Mouse (Mus musculus) left cerebral cortex, postnatal 14 days (tissue): Measurements from ENCODE around the gene Rnf111. TPM values are rescaled to one million over a fixed set of nuclear protein-coding genes. Genes with fewer than 3 reads are reported as not detected.
A peak's percentile ranks its signal among the peaks of the same experiment; 100 is the strongest.

ENCODE experiments used
- DNase-seq, 2 experiments: peaks; one replicate each; pipeline ENCODE4 v3.0.0; 2021 to 2022; ENCODE audit warnings: low spot score in 2 of 2, mixed read lengths in 1 of 2
- intact Hi-C: fragments of 180-260 bp; cut with DNase I; formaldehyde crosslinking; loops from one replicate; pipeline ENCODE4 v1.15.1; 2025
- total RNA-seq, 2 experiments: library from RNA; stranded (reverse); gene quantifications; 2 replicates each; pipeline ENCODE4 v1.2.3; 2021

Rnf111 gene
- total RNA-seq, 2 experiments from 2014 or later: 39.7 to 40.3 TPM

- DNase-seq: no peak
- intact Hi-C loops: loop anchor here (10.0 kb wide), 1 partner anchor 664 kb away; no protein-coding TSS in a partner anchor
These were observed 92.9 kb downstream of the Rnf111 start for GRCm38 (mm10) chr9:70410668-70411067.

GRCm38 (mm10) chr9:70409743-70410142 lies 93.8 kb downstream of the Rnf111 start:
- intact Hi-C loops: loop anchor here (10.0 kb wide), 1 partner anchor 665 kb away; no protein-coding TSS in a partner anchor

GRCm38 (mm10) chr9:70408791-70409190 lies 94.7 kb downstream of the Rnf111 start:
- intact Hi-C loops: no loop called here
- DNase-seq: peak in 1 of 2 experiments; percentile 40

More at GRCm38 (mm10) chr9:70409743-70410142, 93.8 kb downstream of the Rnf111 start:
- no peak for DNase-seq

- intact Hi-C loops: no loop called here
- no peak for DNase-seq
These were observed 96.9 kb downstream of the Rnf111 start for GRCm38 (mm10) chr9:70406596-70406995.

- intact Hi-C loops: no loop called here
- DNase-seq: peak; percentile 64 to 77
These were observed 101.5 kb downstream of the Rnf111 start for GRCm38 (mm10) chr9:70401937-70402539.

- DNase-seq: no peak
These were observed 107.4 kb downstream of the Rnf111 start for GRCm38 (mm10) chr9:70396083-70396482.

GRCm38 (mm10) chr9:70395617-70396016 lies 107.9 kb downstream of the Rnf111 start:
- no peak for DNase-seq
- intact Hi-C loops: no loop called here

More at GRCm38 (mm10) chr9:70396083-70396482, 107.4 kb downstream of the Rnf111 start:
- intact Hi-C loops: no loop called here

GRCm38 (mm10) chr9:70392563-70392907 lies 111.0 kb downstream of the Rnf111 start:
- intact Hi-C loops: loop anchor here (2.0 kb wide), 1 partner anchor 284 kb away; no protein-coding TSS in a partner anchor
- DNase-seq: peak; percentile 61

- no peak for DNase-seq
- intact Hi-C loops: loop anchor here (2.0 kb wide), 1 partner anchor 283 kb away; no protein-coding TSS in a partner anchor
These were observed 111.6 kb downstream of the Rnf111 start for GRCm38 (mm10) chr9:70391660-70392562.

GRCm38 (mm10) chr9:70391042-70391441 lies 112.5 kb downstream of the Rnf111 start:
- DNase-seq: no peak
- intact Hi-C loops: no loop called here

- DNase-seq: no peak
- intact Hi-C loops: loop anchor here (5.0 kb wide), 1 partner anchor 182 kb away; the partner anchor contains the start of gene Myo1e
These were observed 114.0 kb downstream of the Rnf111 start for GRCm38 (mm10) chr9:70389548-70389947.

- no peak for DNase-seq
- intact Hi-C loops: loop anchor here (5.0 kb wide), 1 partner anchor 180 kb away; the partner anchor contains the start of gene Myo1e
These were observed 116.0 kb downstream of the Rnf111 start for GRCm38 (mm10) chr9:70387410-70388119.

- intact Hi-C loops: loop anchor here (5.0 kb wide), 1 partner anchor 178 kb away; the partner anchor contains the start of gene Myo1e
- DNase-seq: no peak
These were observed 118.4 kb downstream of the Rnf111 start for GRCm38 (mm10) chr9:70384958-70385728.

GRCm38 (mm10) chr9:70384494-70384893 lies 119.0 kb downstream of the Rnf111 start:
- DNase-seq: no peak
- intact Hi-C loops: no loop called here

GRCm38 (mm10) chr9:70383750-70384149 lies 119.8 kb downstream of the Rnf111 start:
- DNase-seq: no peak
- intact Hi-C loops: no loop called here

GRCm38 (mm10) chr9:70382091-70382490 lies 121.4 kb downstream of the Rnf111 start:
- intact Hi-C loops: no loop called here
- DNase-seq: no peak

GRCm38 (mm10) chr9:70379502-70380467 lies 123.7 kb downstream of the Rnf111 start:
- intact Hi-C loops: no loop called here
- no peak for DNase-seq
